In genomic region chr11:78175771-78176401, GRCm38 (mm10) we compare ENCODE assay signal across 8 mouse cellular contexts. TPM values are rescaled to one million over a fixed set of nuclear protein-coding genes. Genes with fewer than 3 reads are reported as not detected.
DNase-seq lines count a peak whose midpoint lies in the region; ATAC-seq and TF ChIP-seq lines count a peak whose summit lies in the region.

No protein-coding gene starts in this region.

- no peaks in the 10 kb centered on the region for H3K9me3 ChIP-seq in heart, embryonic 16.5 days (replicated peaks; ENCODE audit: control insufficient read depth, low read length)
- no peaks in the 10 kb centered on the region for H3K9me3 ChIP-seq in MEL (replicated peaks; ENCODE audit: insufficient read depth, low read length)
- H3K9me3 ChIP-seq in forebrain, embryonic 15.5 days, result no peaks in the 10 kb centered on the region

- DNase-seq in heart, adult 9 months (ENCODE audit: low spot score in 2 of 2), result no peak
- peak; percentile 98 for DNase-seq in MEL (ENCODE audit: low read depth, low spot score)
- no peak for DNase-seq in left cerebral cortex, adult 9 months (ENCODE audit: low spot score in 2 of 2)
- DNase-seq in cerebellum, postnatal 25 days, result no peak
- DNase-seq in frontal cortex, postnatal 36 days (ENCODE audit: low spot score in 2 of 2), result no peak

- H3K9ac ChIP-seq in heart, embryonic 16.5 days (ENCODE audit: low read length), result peak overlapping the region; percentile 60
- H3K9ac ChIP-seq in MEL (ENCODE audit: control insufficient read depth, low read depth, low read length, poor library complexity, severe bottlenecking), result peak overlapping the region; percentile 10; the same call in 1 of the 2 replicates
- peak overlapping the region; percentile 47 for H3K9ac ChIP-seq in forebrain, embryonic 15.5 days (replicated peaks)

- no peak for TF ChIP-seq POLR2A in MEL (IDR thresholded peaks at IDR 0.05; ENCODE audit: control insufficient read depth in 1 of 2, insufficient read depth in 1 of 2, low read depth in 1 of 2, low read length in 2 of 2, poor library complexity in 1 of 2)

- peaks cover 8% of the 10 kb centered on the region for H3K79me2 ChIP-seq in MEL (ENCODE audit: control insufficient read depth, insufficient read depth, low read length, poor library complexity)

- peaks cover 16% of the 10 kb centered on the region for H3K36me3 ChIP-seq in heart, embryonic 16.5 days (ENCODE audit: control insufficient read depth, insufficient read depth)
- peaks cover 0 to 19% of the 10 kb centered on the region in 2 experiments; a peak in 3 of 4 replicates for H3K36me3 ChIP-seq in MEL (ENCODE audit: control insufficient read depth in 1 of 2, insufficient read depth in 2 of 2, low read length in 2 of 2)
- H3K36me3 ChIP-seq in forebrain, embryonic 15.5 days, result peaks cover 16% of the 10 kb centered on the region

- no peak for ATAC-seq in heart, embryonic 16.5 days (replicated peaks; ENCODE audit: extremely low read depth, insufficient read depth, low FRiP score)
- no peak for ATAC-seq in forebrain, embryonic 15.5 days (replicated peaks)
- ATAC-seq in megakaryocyte progenitor cell, adult 5-6 weeks (replicated peaks; ENCODE audit: poor library complexity), result peak; percentile 1; the same call in 1 of the 2 replicates

- H3K4me2 ChIP-seq in heart, embryonic 16.5 days (ENCODE audit: low read depth, low read length), result peak overlapping the region; percentile 64
- peak overlapping the region; percentile 73 for H3K4me2 ChIP-seq in forebrain, embryonic 15.5 days (replicated peaks)

- peak overlapping the region; percentile 94 for H3K27ac ChIP-seq in heart, embryonic 16.5 days (ENCODE audit: low read length)
- peak overlapping the region; percentile 59 for H3K27ac ChIP-seq in MEL (ENCODE audit: control insufficient read depth, low read depth, low read length)
- H3K27ac ChIP-seq in forebrain, embryonic 15.5 days (replicated peaks), result peak overlapping the region; percentile 72

- WGBS in heart, embryonic 16.5 days, result under 1% methylated on average over 9 of the region's 10 CpGs
- 4% methylated on average over 9 of the region's 10 CpGs for WGBS in forebrain, embryonic 15.5 days

- peaks cover 23% of the 10 kb centered on the region for H3K4me1 ChIP-seq in heart, embryonic 16.5 days (ENCODE audit: control insufficient read depth, insufficient read depth, low read length)
- peaks cover 0 to 11% of the 10 kb centered on the region in 2 experiments; a peak in 1 of 4 replicates for H3K4me1 ChIP-seq in MEL (ENCODE audit: control insufficient read depth in 1 of 2, insufficient read depth in 2 of 2, low read length in 2 of 2)
- H3K4me1 ChIP-seq in forebrain, embryonic 15.5 days, result peaks cover 46% of the 10 kb centered on the region

- peak in 2 of 3 experiments; percentile 37 to 55; a peak in 4 of 6 replicates for TF ChIP-seq CTCF in MEL (IDR thresholded peaks at IDR 0.05 in 2 of 3, conservative IDR thresholded peaks at IDR 0.05 in 1 of 3; ENCODE audit: control insufficient read depth in 1 of 3, insufficient read depth in 1 of 3, low read depth in 2 of 3, low read length in 3 of 3, poor library complexity in 1 of 3, severe bottlenecking in 1 of 3)

- TF ChIP-seq RAD21 in MEL (IDR thresholded peaks at IDR 0.05; ENCODE audit: low read depth, low read length), result no peak

- H3K4me3 ChIP-seq in heart, embryonic 16.5 days (ENCODE audit: low read length), result peak overlapping the region; percentile 81
- peak overlapping the region; percentile 60 to 67 for H3K4me3 ChIP-seq in MEL (ENCODE audit: control insufficient read depth in 1 of 2, insufficient read depth in 1 of 2, low read depth in 2 of 2, low read length in 2 of 2)
- H3K4me3 ChIP-seq in forebrain, embryonic 15.5 days, result peak overlapping the region; percentile 67

- H3K27me3 ChIP-seq in heart, embryonic 16.5 days (ENCODE audit: control insufficient read depth, insufficient read depth, low read length), result no peaks in the 10 kb centered on the region
- H3K27me3 ChIP-seq in MEL (ENCODE audit: control insufficient read depth in 1 of 2, insufficient read depth in 2 of 2, low read length in 2 of 2), result no peaks in the 10 kb centered on the region
- no peaks in the 10 kb centered on the region for H3K27me3 ChIP-seq in forebrain, embryonic 15.5 days

- TF ChIP-seq EP300 in MEL (IDR thresholded peaks at IDR 0.05; ENCODE audit: low read depth in 1 of 2, low read length in 2 of 2), result 0 out of 4 replicates have a peak, but pooled peaks of 1 of the 2 experiments have one; percentile 52

TF ChIP-seq in MEL, 35 proteins besides CTCF, POLR2A, EP300 and RAD21 (continues in another document):
- TF ChIP-seq USF1 (IDR thresholded peaks at IDR 0.05; ENCODE audit: low read depth, low read length) (no peak), ZNF384 (IDR thresholded peaks at IDR 0.05; ENCODE audit: low read depth, low read length) (peak; percentile 70), MYC (IDR thresholded peaks at IDR 0.05; ENCODE audit: low read depth, low read length) (peak; percentile 90), GABPA (IDR thresholded peaks at IDR 0.05; ENCODE audit: low read depth, low read length) (no peak), ETS1 (IDR thresholded peaks at IDR 0.05; ENCODE audit: low read depth, low read length) (0 out of 2 replicates have a peak, but pooled peaks have one; percentile 5), MAX (IDR thresholded peaks at IDR 0.05; ENCODE audit: low read length) (no peak; the same call in 1 of the 2 replicates), SMC3 (IDR thresholded peaks at IDR 0.05; ENCODE audit: low read depth, low read length) (no peak; the same call in 1 of the 2 replicates), SIN3A (IDR thresholded peaks at IDR 0.05; ENCODE audit: low read length) (no peak; the same call in 1 of the 2 replicates), RCOR1 (IDR thresholded peaks at IDR 0.05; ENCODE audit: low read depth, low read length) (no peak; the same call in none of the 2 replicates), USF2 (IDR thresholded peaks at IDR 0.05; ENCODE audit: borderline replicate concordance in 1 of 2, insufficient read depth in 1 of 2, low read depth in 1 of 2, low read length in 2 of 2) (no peak), NELFE (IDR thresholded peaks at IDR 0.05; ENCODE audit: low read depth, low read length) (no peak), NRF1 (IDR thresholded peaks at IDR 0.05; ENCODE audit: insufficient read depth, low read depth, low read length, poor library complexity, severe bottlenecking) (no peak), POLR2AphosphoS5 (IDR thresholded peaks at IDR 0.05; ENCODE audit: borderline replicate concordance, low read depth, low read length) (no peak), TCF12 (IDR thresholded peaks at IDR 0.05; ENCODE audit: low read depth, low read length) (no peak), ZKSCAN1 (IDR thresholded peaks at IDR 0.05; ENCODE audit: low read depth, low read length) (no peak), ELF1 (IDR thresholded peaks at IDR 0.05; ENCODE audit: low read depth, low read length) (no peak), POLR2AphosphoS2 (IDR thresholded peaks at IDR 0.05; ENCODE audit: low read length) (no peak)

RNA-seq across cellular contexts. Expression of gene Nek8, which starts 0.6 kb away (rescaled TPM):
- 17.7 TPM in 2 replicates for polyA plus RNA-seq in heart, embryonic 16.5 days (2015; fragmentation: Nextera tagmentation; extraction: Ambion mirVana)
- total RNA-seq in MEL (2012; rRNA removed), result 6.0 and 7.5 TPM in 2 replicates
- 10 to 100 TPM in 1 of 2 experiments, not detected in 1; 10.1 TPM for polyA plus RNA-seq in MEL (2012; ENCODE audit: insufficient read depth in 1 of 2, insufficient read length in 2 of 2, low read depth in 1 of 2, low replicate concordance in 2 of 2, missing spikeins in 1 of 2)
- polyA plus RNA-seq in forebrain, embryonic 15.5 days (2015; fragmentation: Nextera tagmentation; extraction: Ambion mirVana), result 4.8 and 5.7 TPM in 2 replicates
- 4.4 and 7.8 TPM in 2 replicates for total RNA-seq in megakaryocyte progenitor cell, adult 5-6 weeks (2015)
- total RNA-seq in megakaryocyte progenitor cell, adult 5-6 weeks (2017), result 3.4 and 6.0 TPM in 2 replicates

RNA-seq across cellular contexts. Expression of gene Tlcd1, which starts 0.6 kb away (rescaled TPM):
- polyA plus RNA-seq in heart, embryonic 16.5 days (2015; fragmentation: Nextera tagmentation; extraction: Ambion mirVana), result 14.2 and 16.1 TPM in 2 replicates
- total RNA-seq in MEL (2012; rRNA removed), result 16.2 and 28.3 TPM in 2 replicates
- polyA plus RNA-seq in MEL (2012; ENCODE audit: insufficient read depth in 1 of 2, insufficient read length in 2 of 2, low read depth in 1 of 2, low replicate concordance in 2 of 2, missing spikeins in 1 of 2), result 10 to 100 TPM in 1 of 2 experiments, not detected in 1; 23.3 TPM
- 4.4 and 5.0 TPM in 2 replicates for polyA plus RNA-seq in forebrain, embryonic 15.5 days (2015; fragmentation: Nextera tagmentation; extraction: Ambion mirVana)
- 4.0 and 6.3 TPM in 2 replicates for total RNA-seq in megakaryocyte progenitor cell, adult 5-6 weeks (2015)
- total RNA-seq in megakaryocyte progenitor cell, adult 5-6 weeks (2017), result 3.5 TPM in 2 replicates

RNA-seq across cellular contexts. Expression of gene Rpl23a, which starts 7.5 kb away (rescaled TPM):
- 708 and 711 TPM in 2 replicates for polyA plus RNA-seq in heart, embryonic 16.5 days (2015; fragmentation: Nextera tagmentation; extraction: Ambion mirVana)
- 3,920 and 4,112 TPM in 2 replicates for total RNA-seq in MEL (2012; rRNA removed)
- 1,000 to 10,000 TPM in 1 of 2 experiments, not detected in 1; 2,892 TPM for polyA plus RNA-seq in MEL (2012; ENCODE audit: insufficient read depth in 1 of 2, insufficient read length in 2 of 2, low read depth in 1 of 2, low replicate concordance in 2 of 2, missing spikeins in 1 of 2)
- 896 and 935 TPM in 2 replicates for polyA plus RNA-seq in forebrain, embryonic 15.5 days (2015; fragmentation: Nextera tagmentation; extraction: Ambion mirVana)
- 3,991 and 4,341 TPM in 2 replicates for total RNA-seq in megakaryocyte progenitor cell, adult 5-6 weeks (2015)
- 2,958 and 3,443 TPM in 2 replicates for total RNA-seq in megakaryocyte progenitor cell, adult 5-6 weeks (2017)

RNA-seq across cellular contexts. Expression of gene Traf4, which starts 10.5 kb away (rescaled TPM):
- polyA plus RNA-seq in heart, embryonic 16.5 days (2015; fragmentation: Nextera tagmentation; extraction: Ambion mirVana), result 37.3 and 39.1 TPM in 2 replicates
- 21.0 and 42.0 TPM in 2 replicates for total RNA-seq in MEL (2012; rRNA removed)
- polyA plus RNA-seq in MEL (2012; ENCODE audit: insufficient read depth in 1 of 2, insufficient read length in 2 of 2, low read depth in 1 of 2, low replicate concordance in 2 of 2, missing spikeins in 1 of 2), result 10 to 100 TPM in 1 of 2 experiments, not detected in 1; 34.4 TPM
- polyA plus RNA-seq in forebrain, embryonic 15.5 days (2015; fragmentation: Nextera tagmentation; extraction: Ambion mirVana), result 121 TPM in 2 replicates
- total RNA-seq in megakaryocyte progenitor cell, adult 5-6 weeks (2015), result 4.7 TPM in 2 replicates
- 2.5 and 3.2 TPM in 2 replicates for total RNA-seq in megakaryocyte progenitor cell, adult 5-6 weeks (2017)

RNA-seq across cellular contexts. Expression of gene Rab34, which starts 12.3 kb away (rescaled TPM):
- 51.5 and 60.8 TPM in 2 replicates for polyA plus RNA-seq in heart, embryonic 16.5 days (2015; fragmentation: Nextera tagmentation; extraction: Ambion mirVana)
- total RNA-seq in MEL (2012; rRNA removed), result 20.8 TPM in 2 replicates
- 10 to 100 TPM in 1 of 2 experiments, not detected in 1; 42.9 TPM for polyA plus RNA-seq in MEL (2012; ENCODE audit: insufficient read depth in 1 of 2, insufficient read length in 2 of 2, low read depth in 1 of 2, low replicate concordance in 2 of 2, missing spikeins in 1 of 2)
- 55.9 and 56.3 TPM in 2 replicates for polyA plus RNA-seq in forebrain, embryonic 15.5 days (2015; fragmentation: Nextera tagmentation; extraction: Ambion mirVana)
- total RNA-seq in megakaryocyte progenitor cell, adult 5-6 weeks (2015), result 1.3 and 1.5 TPM in 2 replicates
- total RNA-seq in megakaryocyte progenitor cell, adult 5-6 weeks (2017), result 1.3 and 2.4 TPM in 2 replicates

Comparison
In these comparisons a context has a peak if more than half of its experiments do, and no peak if none do; other contexts are left out.
1. H3K9ac ChIP-seq: peak in every context shown above with its lines; median percentile 60 in heart, embryonic 16.5 days; 47 in forebrain, embryonic 15.5 days; 10 in MEL.